Mouse (Mus musculus): Measurements from ENCODE around the gene Trim7.
"Not testable (repeated sequence)": the region's sequence is repeated elsewhere in the genome, so short reads cannot be mapped to it uniquely, and the experiment has no call there.

Trim7 gene

GRCm38 (mm10) chr11:48844309-48844708, 18.4 kb downstream of the Trim7 start:
- in situ Hi-C loops (cut with MboI, MseI): no loop called here

- in situ Hi-C loops (cut with MboI, MseI): no loop called here
Observed at GRCm38 (mm10) chr11:48845244-48845815, 19.4 kb downstream of the Trim7 start.

- in situ Hi-C loops (cut with MboI, MseI): not testable (repeated sequence)
Observed at GRCm38 (mm10) chr11:48846362-48846761, 20.4 kb downstream of the Trim7 start.

GRCm38 (mm10) chr11:48846881-48847280, 20.9 kb downstream of the Trim7 start:
- in situ Hi-C loops (cut with MboI, MseI): no loop called here

- in situ Hi-C loops (cut with MboI, MseI): loop anchor here in 1 of 2 experiments (5.0 kb wide), 1 partner anchor 58 kb away; no protein-coding TSS in a partner anchor
Observed at GRCm38 (mm10) chr11:48850240-48850639, 24.3 kb downstream of the Trim7 start.

- in situ Hi-C loops (cut with MboI, MseI): loop anchor here in 1 of 2 experiments (5.0 kb wide), 1 partner anchor 59 kb away; no protein-coding TSS in a partner anchor
Observed at GRCm38 (mm10) chr11:48851270-48851995, 25.5 kb downstream of the Trim7 start.

GRCm38 (mm10) chr11:48852190-48852589, 26.2 kb downstream of the Trim7 start:
- in situ Hi-C loops (cut with MboI, MseI): loop anchor here in 1 of 2 experiments (5.0 kb wide), 1 partner anchor 60 kb away; no protein-coding TSS in a partner anchor

- in situ Hi-C loops (cut with MboI, MseI): loop anchor here in 1 of 2 experiments (5.0 kb wide), 1 partner anchor 61 kb away; no protein-coding TSS in a partner anchor
Observed at GRCm38 (mm10) chr11:48852624-48853473, 26.9 kb downstream of the Trim7 start.

GRCm38 (mm10) chr11:48853474-48854180, 27.7 kb downstream of the Trim7 start:
- in situ Hi-C loops (cut with MboI, MseI): loop anchor here in 1 of 2 experiments (5.0 kb wide), 1 partner anchor 61 kb away; no protein-coding TSS in a partner anchor

GRCm38 (mm10) chr11:48859014-48859413, 33.1 kb downstream of the Trim7 start:
- in situ Hi-C loops (cut with MboI, MseI): loop anchor here in 1 of 2 experiments (5.0 kb wide), 1 partner anchor 67 kb away; no protein-coding TSS in a partner anchor

- in situ Hi-C loops (cut with MboI, MseI): loop anchor here in 1 of 2 experiments (5.0 kb wide), 1 partner anchor 399 kb away; no protein-coding TSS in a partner anchor
Observed at GRCm38 (mm10) chr11:48862784-48863319, 36.9 kb downstream of the Trim7 start.

- in situ Hi-C loops (cut with MboI, MseI): loop anchor here in 1 of 2 experiments (5.0 kb wide), 1 partner anchor 398 kb away; no protein-coding TSS in a partner anchor
Observed at GRCm38 (mm10) chr11:48863808-48864207, 37.9 kb downstream of the Trim7 start.

- in situ Hi-C loops (cut with MboI, MseI): no loop called here
Observed at GRCm38 (mm10) chr11:48866481-48866880, 40.5 kb downstream of the Trim7 start.

- in situ Hi-C loops (cut with MboI, MseI): loop anchor here (5.0 to 10.0 kb wide), 5 partner anchors 105 to 403 kb away; partner anchors contain the start of genes 9930111J21Rik1 (in 1 of the 2) and Olfr56 (in 1 of the 2)
Observed at GRCm38 (mm10) chr11:48869380-48870110, 43.6 kb downstream of the Trim7 start.

GRCm38 (mm10) chr11:48870781-48871180, 44.8 kb downstream of the Trim7 start:
- in situ Hi-C loops (cut with MboI, MseI): loop anchor here (5.0 to 10.0 kb wide), 5 partner anchors 104 to 402 kb away; partner anchors contain the start of genes 9930111J21Rik1 (in 1 of the 2) and Olfr56 (in 1 of the 2)

GRCm38 (mm10) chr11:48871201-48871772, 45.3 kb downstream of the Trim7 start, which contains the start of gene Irgm1:
Gene Irgm1 (minus strand): TSS chr11:48871683.
- in situ Hi-C loops (cut with MboI, MseI): loop anchor here (5.0 to 10.0 kb wide), 5 partner anchors 104 to 401 kb away; partner anchors contain the start of genes 9930111J21Rik1 (in 1 of the 2) and Olfr56 (in 1 of the 2)

GRCm38 (mm10) chr11:48871817-48872541, 46.0 kb downstream of the Trim7 start:
- in situ Hi-C loops (cut with MboI, MseI): loop anchor here (5.0 to 10.0 kb wide), 5 partner anchors 103 to 400 kb away; partner anchors contain the start of genes 9930111J21Rik1 (in 1 of the 2) and Olfr56 (in 1 of the 2)

Data from T-helper 17 cell (primary cell).